Mouse (Mus musculus) embryonic facial prominence, embryonic 11.5 days (tissue): ENCODE measurements around the gene Cblb. TPM values are rescaled to one million over a fixed set of nuclear protein-coding genes. Genes with fewer than 3 reads are reported as not detected.
A peak's percentile ranks its signal among the peaks of the same experiment; 100 is the strongest.

Experiments used
- ATAC-seq: fragments of 200-750 bp; cut with Nextera tagmentation; replicated peaks from 2 replicates; pipeline ENCODE4 v1.8.0; 2017; ENCODE audit warnings: low read depth; ENCODE audit not compliant: insufficient number of reproducible peaks, low FRiP score, low TSS enrichment
- DNase-seq: peaks from one replicate; pipeline ENCODE4 v3.0.0-alpha.2; 2015; ENCODE audit warnings: low spot score
- H3K27ac ChIP-seq: fragments of 300-500 bp; sonication (generic); replicated peaks from 2 replicates; pipeline ENCODE4 v1.5.1; 2014; ENCODE audit warnings: mild to moderate bottlenecking, low read depth, low read length, control low read depth
- H3K27me3 ChIP-seq: fragments of 300-500 bp; sonication (generic); 2 replicates; pipeline ENCODE4 v1.6.1; 2014; ENCODE audit warnings: mild to moderate bottlenecking, low read length, moderate library complexity, mixed read lengths; ENCODE audit not compliant: control insufficient read depth, insufficient read depth
- H3K36me3 ChIP-seq: fragments of 300-500 bp; sonication (generic); replicated peaks from 2 replicates; pipeline ENCODE4 v1.6.1; 2014; ENCODE audit warnings: low read depth, mild to moderate bottlenecking, low read length, moderate library complexity, mixed read lengths; ENCODE audit not compliant: control insufficient read depth, insufficient read depth
- H3K4me1 ChIP-seq: fragments of 300-500 bp; sonication (generic); 2 replicates; pipeline ENCODE4 v1.6.1; 2014; ENCODE audit warnings: low read length, mixed read lengths; ENCODE audit not compliant: control insufficient read depth, insufficient read depth
- H3K4me2 ChIP-seq: fragments of 300-500 bp; sonication (generic); 2 replicates; pipeline ENCODE4 v1.6.1; 2014; ENCODE audit warnings: low read depth, mild to moderate bottlenecking, control low read depth, low read length, moderate library complexity
- H3K4me3 ChIP-seq: fragments of 300-500 bp; sonication (generic); 2 replicates; pipeline ENCODE4 v1.5.1; 2014; ENCODE audit warnings: low read depth, low read length, control low read depth
- H3K9ac ChIP-seq: fragments of 300-500 bp; sonication (generic); replicated peaks from 2 replicates; pipeline ENCODE4 v1.6.1; 2014; ENCODE audit warnings: mild to moderate bottlenecking, control low read depth, low read length
- H3K9me3 ChIP-seq: fragments of 300-500 bp; sonication (generic); replicated peaks from 2 replicates; pipeline ENCODE4 v1.6.1; 2016; ENCODE audit warnings: mild to moderate bottlenecking, low read length, inconsistent platforms, mixed read lengths; ENCODE audit not compliant: control insufficient read depth
- WGBS: fragments of 180-500 bp; shearing (Covaris S2); extraction: QIAGEN DNeasy Blood & Tissue Kit; methylation state at CpG from one replicate; pipeline ENCODE4 v1.1.7; 2014; 5-methylcytosine and 5-hydroxymethylcytosine counted together
- polyA plus RNA-seq: library from polyadenylated mRNA; unstranded; fragments of >200 nt; fragmentation: Nextera tagmentation; extraction: Ambion mirVana; gene quantifications from 2 replicates; pipeline ENCODE4 v1.2.1, GENCODE M21; 2014

Gene Cblb
- polyA plus RNA-seq = 30.0 and 31.2 TPM in 2 replicates

- WGBS = 0% methylated on average over 38 of the region's 38 CpGs
- DNase-seq (peak; percentile 99), ATAC-seq (peak; percentile 100)
- Histone ChIP-seq H3K4me3 (peak within 1 kb of the TSS; percentile 91), H3K4me2 (peak within 1 kb of the TSS; percentile 57), H3K9me3 (no peaks in the 10 kb centered on the region), H3K9ac (peak within 1 kb of the TSS; percentile 97), H3K27me3 (no peaks in the 10 kb centered on the region), H3K27ac (peak within 1 kb of the TSS; percentile 91), H3K36me3 (no peaks in the 10 kb centered on the region), H3K4me1 (no peaks in the 10 kb centered on the region)
These were observed at the start of gene Cblb for GRCm38 (mm10) chr16:52031091-52031689. Gene Cblb, plus strand, starts transcription at chr16:52031225.

GRCm38 (mm10) chr16:51985436-51985835 lies 45.6 kb upstream of the Cblb start:
- Histone ChIP-seq H3K27ac (no peak overlapping the region), H3K27me3 (no peaks in the 10 kb centered on the region), H3K9me3 (no peaks in the 10 kb centered on the region), H3K9ac (no peak overlapping the region), H3K36me3 (no peaks in the 10 kb centered on the region), H3K4me2 (no peak overlapping the region), H3K4me3 (no peak overlapping the region), H3K4me1 (no peaks in the 10 kb centered on the region)
- no peak for ATAC-seq
- WGBS = 72% methylated on average over 8 of the region's 8 CpGs
- no peak for DNase-seq

GRCm38 (mm10) chr16:51986207-51986606 lies 44.8 kb upstream of the Cblb start:
- Histone ChIP-seq H3K27ac (no peak overlapping the region), H3K4me2 (no peak overlapping the region), H3K9me3 (no peaks in the 10 kb centered on the region), H3K9ac (no peak overlapping the region), H3K36me3 (no peaks in the 10 kb centered on the region), H3K4me1 (no peaks in the 10 kb centered on the region), H3K4me3 (no peak overlapping the region), H3K27me3 (no peaks in the 10 kb centered on the region)
- ATAC-seq (no peak), DNase-seq (no peak)
- WGBS = 77% methylated on average over 3 of the region's 3 CpGs

GRCm38 (mm10) chr16:51987085-51987620 lies 43.9 kb upstream of the Cblb start:
- no peak overlapping the region for H3K27ac ChIP-seq
- no peak overlapping the region for H3K9ac ChIP-seq
- DNase-seq (no peak), ATAC-seq (no peak)
- no peaks in the 10 kb centered on the region for H3K9me3 ChIP-seq
- no peaks in the 10 kb centered on the region for H3K4me1 ChIP-seq
- no peak overlapping the region for H3K4me3 ChIP-seq
- H3K36me3 ChIP-seq = no peaks in the 10 kb centered on the region
- no peak overlapping the region for H3K4me2 ChIP-seq
- WGBS = 67% methylated on average over 4 of the region's 4 CpGs
- no peaks in the 10 kb centered on the region for H3K27me3 ChIP-seq

GRCm38 (mm10) chr16:51988027-51988426 lies 43.0 kb upstream of the Cblb start:
- H3K27me3 ChIP-seq = no peaks in the 10 kb centered on the region
- H3K9me3 ChIP-seq = no peaks in the 10 kb centered on the region
- no peaks in the 10 kb centered on the region for H3K36me3 ChIP-seq
- ATAC-seq (no peak), DNase-seq (no peak)
- H3K4me1 ChIP-seq = no peaks in the 10 kb centered on the region
- no peak overlapping the region for H3K4me2 ChIP-seq
- no peak overlapping the region for H3K9ac ChIP-seq
- no peak overlapping the region for H3K4me3 ChIP-seq
- H3K27ac ChIP-seq = no peak overlapping the region

- 69% methylated on average over 3 of the region's 3 CpGs for WGBS
These were observed 41.8 kb upstream of the Cblb start for GRCm38 (mm10) chr16:51989259-51989658.

GRCm38 (mm10) chr16:52000043-52000442 lies 31.0 kb upstream of the Cblb start:
- WGBS = 90% methylated on average over 3 of the region's 3 CpGs
- Histone ChIP-seq H3K4me1 (no peaks in the 10 kb centered on the region), H3K36me3 (no peaks in the 10 kb centered on the region), H3K4me3 (no peak overlapping the region), H3K4me2 (no peak overlapping the region), H3K27me3 (no peaks in the 10 kb centered on the region), H3K27ac (no peak overlapping the region), H3K9me3 (no peaks in the 10 kb centered on the region), H3K9ac (no peak overlapping the region)
- ATAC-seq (no peak), DNase-seq (no peak)

More at GRCm38 (mm10) chr16:51989259-51989658, 41.8 kb upstream of the Cblb start:
- Histone ChIP-seq H3K27me3 (no peaks in the 10 kb centered on the region), H3K9ac (no peak overlapping the region), H3K36me3 (no peaks in the 10 kb centered on the region), H3K27ac (no peak overlapping the region), H3K9me3 (no peaks in the 10 kb centered on the region), H3K4me3 (no peak overlapping the region), H3K4me2 (no peak overlapping the region), H3K4me1 (no peaks in the 10 kb centered on the region)
- DNase-seq (no peak), ATAC-seq (no peak)

- no peak for DNase-seq
- H3K9ac ChIP-seq = no peak overlapping the region
These were observed 30.2 kb upstream of the Cblb start for GRCm38 (mm10) chr16:52000801-52001200.

More at GRCm38 (mm10) chr16:52000801-52001200, 30.2 kb upstream of the Cblb start:
- no peaks in the 10 kb centered on the region for H3K4me1 ChIP-seq
- no peaks in the 10 kb centered on the region for H3K27me3 ChIP-seq
- no peak overlapping the region for H3K27ac ChIP-seq
- no peaks in the 10 kb centered on the region for H3K36me3 ChIP-seq
- ATAC-seq = no peak
- no peak overlapping the region for H3K4me2 ChIP-seq
- H3K4me3 ChIP-seq = no peak overlapping the region
- no peaks in the 10 kb centered on the region for H3K9me3 ChIP-seq
